Mouse (Mus musculus) gastrocnemius, adult 2 months (tissue): ENCODE data around the gene Disp1. TPM values are rescaled to one million over a fixed set of nuclear protein-coding genes. Genes with fewer than 3 reads are reported as not detected.

Experiments used
- DNase-seq: peaks from one replicate; pipeline ENCODE4 v3.0.0; 2022
- H3K27ac ChIP-seq: fragments of 200-600 bp; 2 replicates; pipeline ENCODE4 v1.8.1; 2022; ENCODE audit warnings: mild to moderate bottlenecking
- H3K4me3 ChIP-seq: fragments of 200-600 bp; 2 replicates; pipeline ENCODE4 v1.8.1; 2022; ENCODE audit warnings: mild to moderate bottlenecking, moderate library complexity
- CTCF ChIP-seq: fragments of 200-600 bp; IDR thresholded peaks from 2 replicates; pipeline ENCODE4 v1.8.1; 2022; ENCODE audit warnings: antibody characterized with exemption, mild to moderate bottlenecking, moderate library complexity
- intact Hi-C: fragments of 180-260 bp; cut with DNase I; formaldehyde crosslinking; loops from one replicate; pipeline ENCODE4 v1.15.1; 2025
- total RNA-seq, 2 experiments: library from RNA; stranded (reverse); gene quantifications; 2 replicates each; pipeline ENCODE4 v1.2.3; 2021

The Disp1 gene
- total RNA-seq, 2 experiments from 2014 or later, result 3.3 to 4.6 TPM

DNA sequence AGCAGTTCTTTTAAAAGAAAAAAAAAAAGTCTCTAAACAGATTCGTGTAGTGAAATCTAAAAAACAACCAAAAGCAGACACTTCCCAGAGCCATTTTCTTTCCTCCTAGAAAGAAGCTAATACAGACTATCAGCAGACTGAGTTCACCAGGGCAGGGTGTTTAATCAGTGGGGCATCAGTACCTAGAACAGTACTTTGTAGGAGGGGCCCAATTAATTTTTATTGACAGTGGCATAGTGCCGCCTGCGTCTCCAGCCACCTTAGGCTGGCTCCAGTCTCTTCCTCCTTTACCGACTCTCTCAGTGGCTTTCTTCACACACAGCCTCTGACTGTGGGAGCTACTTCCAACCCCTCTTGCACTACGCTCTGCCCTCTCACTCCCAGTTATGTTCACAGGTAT lies 121.1 kb downstream of the Disp1 start:
- intact Hi-C loops, result no loop called here
- H3K27ac ChIP-seq, result no peak overlapping the region
- DNase-seq, result no peak
- TF ChIP-seq CTCF, result no peak
- H3K4me3 ChIP-seq, result no peak overlapping the region

DNA sequence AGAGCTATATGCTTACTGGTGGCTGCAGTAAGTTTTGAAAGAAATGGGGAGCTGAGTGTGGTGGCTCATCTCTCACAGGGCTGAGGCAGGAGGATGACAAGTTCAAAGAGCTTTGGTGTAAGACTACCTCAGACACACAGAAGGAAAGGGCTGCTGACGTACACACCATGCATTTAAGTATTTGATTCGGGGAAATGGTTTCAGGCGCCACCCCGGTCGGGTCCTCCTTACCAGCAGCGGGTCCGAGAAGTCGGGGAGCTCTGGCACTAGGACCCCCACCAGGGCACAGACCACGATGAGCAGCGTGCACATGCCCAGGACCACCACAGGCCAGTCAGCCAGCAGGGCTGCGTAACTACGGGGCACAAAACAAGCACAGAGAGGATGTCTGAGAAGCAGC lies 121.6 kb downstream of the Disp1 start:
- intact Hi-C loops, result no loop called here

DNA sequence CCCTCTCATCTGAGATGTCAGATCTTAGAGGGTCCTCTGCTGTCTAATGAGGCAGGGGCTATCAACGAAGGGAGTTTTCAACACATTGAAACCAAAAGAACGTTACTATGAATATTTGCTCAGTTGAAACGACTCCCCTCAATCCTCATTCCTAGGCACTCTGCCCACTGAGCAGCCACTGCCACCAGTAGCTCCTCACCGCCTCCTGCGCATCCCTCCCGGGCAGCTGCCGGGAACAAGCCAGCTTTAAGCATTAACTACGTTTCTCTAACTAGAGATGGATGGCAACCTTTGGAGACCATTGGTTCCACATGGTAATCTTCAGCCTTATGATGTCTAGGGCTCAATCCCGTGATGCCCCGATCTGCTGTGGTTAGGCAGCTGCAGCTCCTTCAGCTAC lies 123.7 kb downstream of the Disp1 start:
- DNase-seq, result no peak
- intact Hi-C loops, result no loop called here
- no peak for TF ChIP-seq CTCF
- Histone ChIP-seq H3K4me3 (no peak overlapping the region), H3K27ac (no peak overlapping the region)

More for the DNA sequence above, 121.6 kb downstream of the Disp1 start:
- no peak overlapping the region for H3K27ac ChIP-seq
- no peak for TF ChIP-seq CTCF
- no peak for DNase-seq
- no peak overlapping the region for H3K4me3 ChIP-seq

DNA sequence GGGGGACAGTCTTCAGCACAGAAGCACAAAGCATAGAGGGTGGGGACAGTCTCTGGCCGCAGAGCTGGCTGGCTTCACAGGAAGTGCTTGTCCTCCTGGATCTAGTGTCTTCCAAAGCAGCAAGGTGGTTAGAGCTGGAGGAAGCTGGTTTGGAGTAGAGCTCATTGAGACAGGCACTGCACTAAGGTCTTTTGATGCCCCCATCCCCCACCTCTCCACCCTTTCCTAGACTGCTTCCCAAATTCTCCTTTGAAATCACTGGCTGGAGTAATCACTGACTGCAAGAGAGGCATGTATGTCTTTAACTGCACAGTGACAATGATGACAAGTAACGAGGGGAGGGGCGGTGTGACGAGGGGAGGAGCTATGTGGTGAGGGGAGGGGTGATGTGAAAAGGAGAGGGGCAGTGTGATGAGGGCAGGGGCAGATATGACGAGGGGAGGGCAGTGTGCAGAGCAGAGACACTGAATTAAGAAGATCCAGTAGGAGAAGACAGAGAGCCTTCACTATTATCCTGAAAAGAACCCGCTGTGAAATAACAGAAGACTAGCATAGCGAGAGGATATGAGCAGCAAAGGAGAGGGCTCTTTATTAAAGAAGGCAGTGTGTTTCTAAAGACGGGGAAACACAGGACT lies 125.8 kb downstream of the Disp1 start:
- intact Hi-C loops, result no loop called here
- Histone ChIP-seq H3K27ac (no peak overlapping the region), H3K4me3 (no peak overlapping the region)
- TF ChIP-seq CTCF, result no peak
- no peak for DNase-seq

DNA sequence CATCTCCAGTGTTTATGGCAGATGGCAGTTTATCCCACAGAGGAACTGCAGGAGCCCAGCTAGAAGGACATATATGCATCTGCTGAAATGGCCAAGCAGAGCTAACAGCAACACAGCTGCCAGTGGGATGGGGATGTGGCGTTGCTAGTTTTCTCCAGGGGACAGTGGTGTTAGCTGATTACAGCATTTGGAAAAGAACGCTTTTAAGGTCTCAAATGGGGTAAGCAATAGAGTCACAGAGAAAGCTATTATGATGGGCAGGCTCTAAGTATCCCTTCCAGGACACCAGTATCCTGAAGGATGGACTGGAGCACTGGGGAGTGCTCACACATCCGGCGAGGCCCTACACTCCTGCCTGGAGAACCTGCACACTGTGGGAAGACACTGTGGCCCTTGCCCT lies 129.0 kb downstream of the Disp1 start:
- intact Hi-C loops, result no loop called here
- Histone ChIP-seq H3K27ac (no peak overlapping the region), H3K4me3 (no peak overlapping the region)
- no peak for DNase-seq
- TF ChIP-seq CTCF, result no peak

DNA sequence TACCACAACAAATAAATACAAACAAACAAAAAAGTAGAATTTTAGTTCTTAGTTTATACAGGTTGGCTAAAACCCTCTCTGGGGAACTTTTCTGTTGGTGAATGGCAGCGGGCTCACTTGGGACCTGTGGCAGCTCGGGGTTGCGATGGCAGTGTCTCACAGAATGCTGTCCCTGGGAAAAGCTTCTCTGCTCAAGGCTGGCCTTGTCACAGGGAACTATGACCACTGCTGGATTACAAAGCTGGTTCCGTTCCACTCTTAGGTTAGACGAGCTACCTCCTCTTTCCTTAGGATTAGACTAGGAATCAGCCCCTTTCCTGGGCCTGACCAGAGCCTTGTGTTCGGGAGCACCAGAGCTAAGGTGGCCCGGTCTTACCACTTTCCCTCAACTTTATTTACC lies 130.1 kb downstream of the Disp1 start:
- no peak for DNase-seq
- Histone ChIP-seq H3K4me3 (no peak overlapping the region), H3K27ac (no peak overlapping the region)
- intact Hi-C loops, result no loop called here
- TF ChIP-seq CTCF, result no peak

DNA sequence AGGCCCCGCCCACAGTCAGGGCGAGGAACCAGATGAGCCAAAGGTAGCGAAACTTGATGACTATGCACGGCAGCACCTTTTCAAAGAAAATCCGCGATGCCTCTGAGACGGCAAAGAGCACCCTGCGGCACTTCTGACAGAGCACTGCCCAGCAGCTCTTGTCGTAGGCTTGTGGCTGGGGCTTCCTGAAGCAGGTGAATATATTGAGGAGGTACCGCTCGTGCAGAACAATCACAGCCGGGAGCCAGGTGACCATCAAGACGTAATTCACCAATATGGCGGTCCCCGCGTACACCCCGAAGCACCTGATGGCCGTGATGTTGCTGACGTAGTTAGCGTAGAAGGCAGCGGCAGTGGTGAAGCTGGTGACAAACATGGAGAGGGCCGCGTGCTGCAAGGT lies 132.7 kb downstream of the Disp1 start:
- no peak for TF ChIP-seq CTCF
- intact Hi-C loops, result no loop called here
- no peak overlapping the region for H3K27ac ChIP-seq
- no peak for DNase-seq
- no peak overlapping the region for H3K4me3 ChIP-seq

DNA sequence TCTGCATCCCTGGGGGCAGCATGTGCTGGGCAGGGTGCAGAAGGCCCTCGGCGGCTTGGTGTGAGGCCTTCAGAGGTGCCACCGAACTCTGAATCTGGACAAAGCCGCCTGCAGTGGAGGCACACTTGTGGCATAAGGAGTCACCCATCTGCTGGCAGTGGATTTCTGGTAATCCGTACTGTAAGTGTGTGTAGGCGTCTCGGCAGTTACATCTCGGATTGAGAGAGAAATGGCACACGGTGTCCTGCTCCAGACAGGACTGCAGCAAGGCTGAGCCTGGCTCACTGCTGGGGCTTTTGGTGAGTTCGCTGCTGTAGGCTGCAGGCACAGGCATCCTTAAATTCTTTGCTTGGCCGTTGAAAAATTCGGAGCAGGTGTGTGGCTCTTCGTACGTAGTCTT lies 134.5 kb downstream of the Disp1 start:
- Histone ChIP-seq H3K4me3 (no peak overlapping the region), H3K27ac (no peak overlapping the region)
- intact Hi-C loops, result no loop called here
- no peak for TF ChIP-seq CTCF
- DNase-seq, result no peak

DNA sequence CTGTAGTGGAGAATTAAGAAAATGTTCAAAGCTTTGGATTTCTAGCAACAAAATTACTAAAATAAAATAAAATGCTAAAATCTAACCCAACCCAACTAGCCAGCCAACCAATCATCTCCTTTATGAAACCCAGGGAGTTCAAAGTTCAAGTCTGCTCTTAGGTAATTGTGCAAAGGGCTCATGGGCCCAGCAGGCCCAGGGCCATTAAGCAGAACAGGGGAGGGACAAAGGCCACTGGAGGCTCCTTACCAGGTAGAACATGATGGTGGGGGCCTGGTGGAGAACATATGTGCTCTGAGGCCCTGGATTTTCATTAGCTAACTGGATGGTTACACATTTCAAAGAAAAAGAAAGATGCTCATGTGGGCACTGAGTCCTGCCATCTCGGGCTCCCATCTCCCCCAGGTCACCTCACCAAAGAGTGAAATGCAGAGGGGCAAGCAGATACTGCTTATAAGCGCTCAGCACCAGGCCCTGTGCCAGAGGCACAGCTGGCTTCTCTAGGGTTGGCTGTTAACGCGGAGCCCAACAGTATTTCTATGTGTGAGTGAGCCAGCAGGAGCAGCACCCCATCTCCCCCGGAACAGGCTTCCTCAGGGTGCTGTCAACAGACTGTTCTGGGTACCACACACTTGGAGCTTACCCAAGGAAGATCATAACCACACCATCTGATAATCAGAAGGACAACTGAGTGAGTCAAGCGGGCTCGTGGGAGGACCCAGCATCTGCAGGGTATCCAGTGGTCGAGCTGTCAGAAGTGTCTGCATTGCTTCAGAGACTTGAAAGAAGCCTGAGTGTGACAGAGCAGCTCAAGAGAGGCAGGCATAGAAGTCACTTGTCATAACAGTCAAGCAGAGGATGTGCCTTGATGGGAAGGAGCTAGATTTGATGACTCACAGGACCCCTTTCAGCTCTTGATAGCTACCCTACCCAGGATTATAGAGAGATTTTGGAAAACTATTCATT lies 137.0 kb downstream of the Disp1 start:
- intact Hi-C loops, result no loop called here
- Histone ChIP-seq H3K4me3 (no peak overlapping the region), H3K27ac (peak overlapping the region; percentile 56)
- TF ChIP-seq CTCF, result no peak
- DNase-seq, result no peak

DNA sequence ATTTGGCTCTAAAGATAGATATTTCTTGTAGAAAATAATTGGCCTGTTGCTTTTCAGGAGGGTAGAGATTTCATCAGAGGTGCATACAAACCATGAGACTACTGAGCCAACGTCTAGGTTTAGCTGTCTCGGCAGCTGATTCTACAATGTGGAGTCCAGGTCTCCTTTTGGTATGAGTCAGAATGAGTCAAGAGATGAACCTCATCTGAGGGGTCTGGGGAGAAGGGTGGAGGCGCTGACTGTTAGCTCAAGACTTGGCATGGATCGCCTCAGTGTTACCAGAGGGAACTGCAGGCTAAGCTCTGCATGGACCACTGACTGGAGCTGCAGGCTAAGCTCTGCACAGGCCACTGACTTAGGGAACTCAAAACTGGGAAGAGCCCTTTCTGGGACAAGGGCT lies 138.9 kb downstream of the Disp1 start:
- no peak overlapping the region for H3K4me3 ChIP-seq
- TF ChIP-seq CTCF, result no peak
- intact Hi-C loops, result no loop called here
- H3K27ac ChIP-seq, result peak overlapping the region; percentile 56
- DNase-seq, result peak; percentile 59

DNA sequence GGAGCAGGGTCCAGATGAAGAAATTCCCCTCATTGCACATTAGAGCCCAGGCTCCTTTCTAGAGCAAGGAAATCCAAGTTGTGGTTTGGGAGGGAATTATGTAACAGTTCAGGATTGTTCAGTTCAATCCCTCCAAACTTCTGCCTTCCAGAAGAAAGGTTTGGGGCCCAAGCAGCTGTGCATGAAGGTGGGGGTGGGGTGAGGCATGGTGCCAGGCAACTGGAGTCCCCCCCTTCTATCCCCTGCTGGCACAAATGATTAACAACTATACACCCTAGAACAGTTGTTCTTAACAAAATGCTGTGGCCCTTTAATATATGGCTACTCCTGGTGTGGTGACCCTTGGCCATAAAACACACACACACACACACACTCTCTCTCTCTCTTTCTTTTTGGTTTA lies 140.2 kb downstream of the Disp1 start:
- no peak for TF ChIP-seq CTCF
- H3K4me3 ChIP-seq, result no peak overlapping the region
- DNase-seq, result no peak
- intact Hi-C loops, result no loop called here
- no peak overlapping the region for H3K27ac ChIP-seq

DNA sequence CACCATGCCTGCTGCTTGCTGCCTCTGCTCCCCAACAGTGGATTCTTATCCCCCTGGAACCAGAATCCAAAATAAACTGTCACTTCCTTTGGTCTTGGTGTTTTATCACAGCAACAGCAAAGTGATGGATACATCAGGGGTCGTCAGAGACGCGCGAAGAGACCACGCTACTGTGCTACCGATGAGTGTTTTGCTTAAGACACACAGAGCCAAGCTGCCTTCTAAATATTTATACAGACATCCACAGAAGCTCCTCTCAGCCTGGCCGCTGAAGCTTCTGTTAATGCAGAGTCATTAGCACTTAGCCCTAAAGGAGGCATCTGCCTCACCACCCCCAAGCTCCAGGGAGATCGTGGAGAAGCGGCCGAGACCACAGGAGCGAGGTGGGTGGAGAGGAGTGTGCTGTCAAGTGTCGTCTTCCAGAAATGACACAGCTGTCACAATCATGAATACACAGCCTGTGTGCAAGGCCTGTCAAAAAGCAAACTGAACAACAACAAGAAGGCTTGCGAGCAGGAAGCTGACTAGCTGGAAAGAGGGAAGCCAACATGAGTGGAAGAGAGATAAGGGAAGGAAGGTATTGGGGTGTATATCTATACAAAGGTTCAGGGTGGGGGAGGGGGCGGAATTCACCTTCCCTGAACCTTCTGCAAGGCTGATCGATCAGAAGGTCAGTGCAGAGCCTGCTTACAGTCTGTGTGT lies 146.1 kb downstream of the Disp1 start:
- Histone ChIP-seq H3K4me3 (no peak overlapping the region), H3K27ac (no peak overlapping the region)
- TF ChIP-seq CTCF, result no peak
- no peak for DNase-seq
- intact Hi-C loops, result no loop called here
